Mouse (Mus musculus) liver, embryonic 14.5 days (tissue): ENCODE measurements at regions not wholly inside any gene's neighbourhood (a gene's known extent, or its start where the extent isn't known, plus 50 kb on each side); places are given as distances from the start of the nearest gene placed in this dataset.

Experiments
- CTCF ChIP-seq: IDR thresholded peaks from 2 replicates; pipeline ENCODE4 v1.5.1; 2016; ENCODE audit warnings: antibody characterized with exemption, low read depth, control low read depth
- EP300 ChIP-seq: IDR thresholded peaks from 2 replicates; pipeline ENCODE4 v1.6.1; 2016; ENCODE audit warnings: antibody characterized with exemption, low read depth

DNA sequence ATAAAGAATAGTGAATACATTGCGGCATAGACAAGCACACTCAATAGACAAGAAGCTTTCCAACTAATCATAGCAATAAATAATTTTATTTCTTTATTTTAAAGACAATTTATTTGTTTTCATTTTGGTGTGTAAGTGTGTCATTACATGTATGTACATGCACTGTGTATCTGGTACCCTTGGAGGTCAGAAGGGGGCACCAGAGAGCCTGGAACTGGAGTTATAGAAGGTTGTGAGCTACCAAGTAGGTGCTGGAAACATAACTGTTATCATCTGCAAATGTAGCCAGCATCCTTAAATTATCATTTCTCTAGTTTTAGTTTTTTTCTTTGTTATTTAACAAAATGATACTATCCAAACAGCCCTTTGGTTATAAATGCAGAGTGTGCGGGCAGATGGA, 151.2 kb upstream of the Map3k1 start:
- TF ChIP-seq CTCF (peak; percentile 40; the same call in 1 of the 2 replicates), EP300 (no peak)
